Mouse (Mus musculus): ENCODE results near the gene Prkag2. TPM values are rescaled to one million over a fixed set of nuclear protein-coding genes. Genes with fewer than 3 reads are reported as not detected.
"Not testable (repeated sequence)": the region's sequence is repeated elsewhere in the genome, so short reads cannot be mapped to it uniquely, and the experiment has no call there.

The Prkag2 gene
- polyA plus RNA-seq, 1 experiment = 13.7 TPM

GRCm38 (mm10) chr5:24854827-24855600 lies 245.4 kb downstream of the Prkag2 start:
- Histone ChIP-seq H3K4me3 (replicated peaks; ENCODE audit: control insufficient read depth, low read depth, low read length) (no peak overlapping the region), H3K27ac (ENCODE audit: control insufficient read depth, insufficient read depth, low read depth, low read length, poor library complexity) (peak overlapping the region; percentile 31; the same call in 1 of the 2 replicates), H3K4me1 (ENCODE audit: control insufficient read depth, insufficient read depth, low read length) (peaks cover 2% of the 10 kb centered on the region; the same call in 1 of the 2 replicates)
- 62% methylated on average over 3 of the region's 3 CpGs for WGBS
- TF ChIP-seq POLR2A (IDR thresholded peaks at IDR 0.05; ENCODE audit: borderline replicate concordance, control insufficient read depth, low read depth, low read length) (no peak), CTCF (IDR thresholded peaks at IDR 0.05; ENCODE audit: control insufficient read depth, insufficient read depth, low read length) (no peak)

DNA sequence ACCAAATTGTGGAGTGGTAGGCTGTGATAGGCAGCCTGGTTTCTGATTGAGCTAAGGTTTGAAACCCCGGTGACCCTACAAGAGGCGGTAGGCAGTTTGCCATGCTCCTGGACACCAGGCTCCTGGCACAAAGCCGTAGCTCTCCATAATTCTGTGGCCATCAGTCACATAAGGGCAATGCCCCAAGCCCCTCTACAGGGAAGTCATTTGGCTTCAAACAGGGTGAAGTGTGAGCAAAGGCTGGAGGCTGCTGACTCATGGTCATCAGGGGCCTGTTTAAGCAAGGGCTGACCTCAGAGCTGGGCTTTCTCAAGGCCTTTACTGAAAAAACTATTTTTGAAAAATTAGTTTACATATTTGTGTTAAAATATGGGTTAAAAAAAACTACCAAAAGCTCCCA lies 246.2 kb downstream of the Prkag2 start:
- Histone ChIP-seq H3K27ac (ENCODE audit: control insufficient read depth, insufficient read depth, low read depth, low read length, poor library complexity) (no peak overlapping the region), H3K4me3 (replicated peaks; ENCODE audit: control insufficient read depth, low read depth, low read length) (no peak overlapping the region), H3K4me1 (ENCODE audit: control insufficient read depth, insufficient read depth, low read length) (peaks cover 2% of the 10 kb centered on the region; the same call in 1 of the 2 replicates)
- WGBS = 84% methylated on average over 3 of the region's 3 CpGs
- no peak for TF ChIP-seq POLR2A (IDR thresholded peaks at IDR 0.05; ENCODE audit: borderline replicate concordance, control insufficient read depth, low read depth, low read length)
- TF ChIP-seq CTCF (IDR thresholded peaks at IDR 0.05; ENCODE audit: control insufficient read depth, insufficient read depth, low read length) = no peak

DNA sequence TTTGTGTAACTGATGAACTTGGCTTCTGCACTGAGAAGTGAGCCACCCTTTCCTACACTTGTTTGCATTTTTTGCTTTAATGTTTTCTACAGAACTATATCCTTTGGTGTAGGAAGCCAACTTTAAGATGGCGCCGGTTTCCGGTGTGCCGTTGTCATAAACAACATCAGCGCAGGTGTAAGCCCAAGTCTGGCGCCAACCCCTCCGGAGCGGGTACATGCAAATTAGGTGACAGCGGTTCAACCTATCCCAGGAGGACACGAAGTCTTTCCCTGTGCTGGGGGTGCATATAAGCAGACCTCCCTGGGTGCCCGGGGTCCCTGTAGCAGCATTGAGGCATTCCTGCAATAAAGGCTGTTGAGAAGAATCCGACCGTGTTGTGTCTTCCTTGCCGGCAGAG lies 252.2 kb downstream of the Prkag2 start:
- WGBS = 88% methylated on average over 14 of the region's 14 CpGs
- not testable (repeated sequence) for H3K27ac ChIP-seq (ENCODE audit: control insufficient read depth, insufficient read depth, low read depth, low read length, poor library complexity); H3K4me3 ChIP-seq (replicated peaks; ENCODE audit: control insufficient read depth, low read depth, low read length)

DNA sequence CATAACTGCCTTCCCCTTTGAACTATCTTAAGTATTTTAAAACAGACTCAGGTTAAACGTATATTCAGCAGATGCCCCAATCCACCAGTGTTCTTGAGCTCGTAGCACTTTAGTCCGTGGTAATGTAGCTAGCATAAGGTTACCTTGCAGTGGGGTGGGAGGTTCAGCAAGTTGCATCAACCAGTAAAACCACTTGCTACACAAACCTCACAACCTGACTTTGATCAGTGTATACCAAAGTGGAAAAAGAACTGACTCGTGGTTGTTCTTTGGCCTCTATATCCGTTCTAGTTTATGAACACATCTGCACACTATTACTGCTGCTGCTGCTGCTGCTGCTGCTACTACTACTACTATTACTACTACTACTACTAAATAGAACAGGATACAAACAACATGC lies 256.6 kb downstream of the Prkag2 start:
- WGBS = 77% methylated on average over 5 of the region's 5 CpGs
- Histone ChIP-seq H3K27ac (ENCODE audit: control insufficient read depth, insufficient read depth, low read depth, low read length, poor library complexity) (no peak overlapping the region), H3K4me3 (replicated peaks; ENCODE audit: control insufficient read depth, low read depth, low read length) (no peak overlapping the region), H3K4me1 (ENCODE audit: control insufficient read depth, insufficient read depth, low read length) (peaks cover 2% of the 10 kb centered on the region; the same call in 1 of the 2 replicates)
- TF ChIP-seq POLR2A (IDR thresholded peaks at IDR 0.05; ENCODE audit: borderline replicate concordance, control insufficient read depth, low read depth, low read length) (no peak), CTCF (IDR thresholded peaks at IDR 0.05; ENCODE audit: control insufficient read depth, insufficient read depth, low read length) (no peak)

More for the DNA sequence above, 252.2 kb downstream of the Prkag2 start:
- not testable (repeated sequence) for H3K4me1 ChIP-seq (ENCODE audit: control insufficient read depth, insufficient read depth, low read length)

DNA sequence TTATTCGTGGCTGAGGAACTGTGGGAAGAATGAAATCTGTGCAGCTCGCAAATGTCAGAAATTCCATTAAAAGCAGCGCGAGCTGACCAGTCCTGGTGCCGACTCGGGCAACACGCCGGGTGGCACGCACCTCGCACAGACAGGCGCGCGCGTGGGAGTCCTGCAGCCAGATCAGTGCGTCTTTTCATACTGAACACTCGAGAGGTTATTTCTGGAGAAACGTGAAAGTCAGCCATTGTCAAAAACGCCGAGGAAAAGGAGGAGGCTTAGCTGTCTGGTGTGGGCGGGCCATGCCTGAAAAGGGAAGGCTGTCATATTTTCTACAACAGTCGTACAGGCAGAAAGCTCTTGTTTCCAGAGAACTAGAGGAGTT lies 257.4 kb downstream of the Prkag2 start:
- 1% methylated on average over 21 of the region's 21 CpGs for whole genome bisulfite sequencing
- peak overlapping the region; percentile 52 for H3K4me3 ChIP-seq (replicated peaks; ENCODE audit: control insufficient read depth, low read depth, low read length)
- peak overlapping the region; percentile 76 for H3K27ac ChIP-seq (ENCODE audit: control insufficient read depth, insufficient read depth, low read depth, low read length, poor library complexity)
- TF ChIP-seq CTCF (IDR thresholded peaks at IDR 0.05; ENCODE audit: control insufficient read depth, insufficient read depth, low read length) = no peak
- no peak for TF ChIP-seq POLR2A (IDR thresholded peaks at IDR 0.05; ENCODE audit: borderline replicate concordance, control insufficient read depth, low read depth, low read length)
- peaks cover 2% of the 10 kb centered on the region; the same call in 1 of the 2 replicates for H3K4me1 ChIP-seq (ENCODE audit: control insufficient read depth, insufficient read depth, low read length)

DNA sequence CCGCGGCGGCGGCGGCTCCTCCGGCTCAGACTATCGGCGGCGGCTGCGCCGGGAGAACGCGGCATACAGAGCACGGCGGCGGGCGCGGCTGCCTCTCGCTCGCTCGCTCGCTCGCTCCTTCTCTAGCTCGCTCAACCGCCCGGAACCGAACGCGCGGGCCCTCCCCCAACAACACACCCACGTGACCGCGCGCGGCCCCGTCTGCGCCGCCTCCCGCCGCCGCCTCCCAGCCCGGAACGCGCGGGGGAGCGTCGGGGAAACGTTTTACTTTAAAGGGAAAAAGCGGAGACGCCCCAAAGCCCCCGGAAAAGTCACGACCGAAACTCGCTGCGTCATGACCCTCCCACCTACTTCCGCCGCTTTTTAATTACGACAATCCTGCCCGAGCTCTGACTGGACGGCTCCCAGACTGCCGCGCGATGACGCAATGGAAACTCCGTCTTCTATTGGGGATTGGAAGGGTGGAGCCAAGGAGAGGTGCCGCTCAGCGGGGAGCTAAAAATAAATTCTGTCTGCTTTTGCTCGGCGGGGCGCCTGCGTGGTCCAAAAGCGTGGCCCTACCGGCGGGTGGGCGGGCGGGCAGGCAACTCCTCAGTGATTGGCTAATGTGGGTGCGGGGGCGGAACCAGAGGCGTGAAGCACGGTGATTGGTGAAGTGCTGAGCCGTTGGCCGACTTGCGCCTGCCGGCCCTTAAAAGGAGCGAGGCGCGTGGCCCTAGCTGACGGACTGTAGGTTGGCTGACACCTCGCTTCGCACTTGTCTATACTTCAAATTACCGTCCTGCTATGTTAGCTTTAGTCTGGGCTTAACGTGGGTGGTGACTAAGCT lies 258.0 kb downstream of the Prkag2 start, which contains the start of gene Rheb:
Gene Rheb, minus strand, starts transcription at position 351 of the 829 bp plus-strand sequence.
- under 1% methylated on average over 92 of the region's 92 CpGs for WGBS
- Histone ChIP-seq H3K27ac (ENCODE audit: control insufficient read depth, insufficient read depth, low read depth, low read length, poor library complexity) (peak within 1 kb of the TSS; percentile 100), H3K4me3 (replicated peaks; ENCODE audit: control insufficient read depth, low read depth, low read length) (peak within 1 kb of the TSS; percentile 85), H3K4me1 (ENCODE audit: control insufficient read depth, insufficient read depth, low read length) (peaks cover 2% of the 10 kb centered on the region; the same call in 1 of the 2 replicates)
- TF ChIP-seq POLR2A (IDR thresholded peaks at IDR 0.05; ENCODE audit: borderline replicate concordance, control insufficient read depth, low read depth, low read length) (peak; percentile 83), CTCF (IDR thresholded peaks at IDR 0.05; ENCODE audit: control insufficient read depth, insufficient read depth, low read length) (no peak)

- Histone ChIP-seq H3K4me1 (ENCODE audit: control insufficient read depth, insufficient read depth, low read length) (peaks cover 2% of the 10 kb centered on the region; the same call in 1 of the 2 replicates), H3K27ac (ENCODE audit: control insufficient read depth, insufficient read depth, low read depth, low read length, poor library complexity) (peak overlapping the region; percentile 100), H3K4me3 (replicated peaks; ENCODE audit: control insufficient read depth, low read depth, low read length) (peak overlapping the region; percentile 85)
- under 1% methylated on average over 50 of the region's 50 CpGs for WGBS
- TF ChIP-seq POLR2A (IDR thresholded peaks at IDR 0.05; ENCODE audit: borderline replicate concordance, control insufficient read depth, low read depth, low read length) = no peak
- TF ChIP-seq CTCF (IDR thresholded peaks at IDR 0.05; ENCODE audit: control insufficient read depth, insufficient read depth, low read length) = no peak
Measured at GRCm38 (mm10) chr5:24841662-24842273, 258.7 kb downstream of the Prkag2 start.

DNA sequence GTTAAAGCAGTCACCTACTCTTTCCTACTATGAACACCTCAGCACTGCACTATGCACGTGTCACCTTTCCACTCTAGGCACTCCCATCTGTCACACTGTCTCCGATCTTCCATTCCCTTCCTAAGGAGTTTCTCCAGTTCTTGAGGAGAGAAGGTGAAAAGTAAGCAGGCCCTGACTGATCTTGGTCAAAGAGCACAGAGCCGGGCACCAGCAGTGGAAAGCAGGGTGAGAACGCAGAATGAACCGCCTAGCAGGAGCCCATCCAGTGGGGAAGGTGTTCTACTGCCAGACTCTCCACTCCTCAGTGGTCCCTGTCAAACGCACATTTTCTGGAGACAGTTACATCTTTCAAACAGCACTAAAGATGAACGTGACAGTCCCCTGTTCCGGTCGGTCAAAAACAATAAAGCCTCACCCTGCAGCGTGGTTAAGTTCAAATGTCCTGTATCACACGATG lies 259.4 kb downstream of the Prkag2 start:
- WGBS = 9% methylated on average over 11 of the region's 11 CpGs
- Histone ChIP-seq H3K4me1 (ENCODE audit: control insufficient read depth, insufficient read depth, low read length) (peaks cover 2% of the 10 kb centered on the region; the same call in 1 of the 2 replicates), H3K4me3 (replicated peaks; ENCODE audit: control insufficient read depth, low read depth, low read length) (peak overlapping the region; percentile 85), H3K27ac (ENCODE audit: control insufficient read depth, insufficient read depth, low read depth, low read length, poor library complexity) (no peak overlapping the region)
- no peak for TF ChIP-seq CTCF (IDR thresholded peaks at IDR 0.05; ENCODE audit: control insufficient read depth, insufficient read depth, low read length)
- TF ChIP-seq POLR2A (IDR thresholded peaks at IDR 0.05; ENCODE audit: borderline replicate concordance, control insufficient read depth, low read depth, low read length) = no peak

Measured in bone marrow, adult 2 months (tissue).